Mouse (Mus musculus) forebrain, postnatal 0 days (tissue): ENCODE results near the gene Rhbdl1. TPM values are rescaled to one million over a fixed set of nuclear protein-coding genes. Genes with fewer than 3 reads are reported as not detected.

Experiments
- ATAC-seq: fragments of 200-750 bp; cut with Nextera tagmentation; 2 replicates; pipeline ENCODE4 v1.8.0; 2017; ENCODE audit warnings: mild to moderate bottlenecking, moderate library complexity
- DNase-seq: peaks from one replicate; pipeline ENCODE4 v3.0.0-alpha.2; 2015
- H3K27ac ChIP-seq: fragments of 300-500 bp; sonication (generic); 2 replicates; pipeline ENCODE4 v1.5.1; 2014; ENCODE audit warnings: low read depth, mild to moderate bottlenecking, antibody characterized with exemption, low read length, moderate library complexity, mixed read lengths
- H3K27me3 ChIP-seq: fragments of 300-500 bp; sonication (generic); 2 replicates; pipeline ENCODE4 v1.6.1; 2014; ENCODE audit warnings: mild to moderate bottlenecking, low read length, mixed read lengths; ENCODE audit not compliant: insufficient read depth
- H3K36me3 ChIP-seq: fragments of 300-500 bp; sonication (generic); 2 replicates; pipeline ENCODE4 v1.6.1; 2014; ENCODE audit warnings: mild to moderate bottlenecking, moderate library complexity; ENCODE audit not compliant: insufficient read depth
- H3K4me1 ChIP-seq: fragments of 300-500 bp; sonication (generic); 2 replicates; pipeline ENCODE4 v1.6.1; 2014; ENCODE audit warnings: antibody characterized with exemption; ENCODE audit not compliant: insufficient read depth
- H3K4me2 ChIP-seq: fragments of 300-500 bp; sonication (generic); 2 replicates; pipeline ENCODE4 v1.6.1; 2014; ENCODE audit warnings: low read depth, mild to moderate bottlenecking, moderate library complexity
- H3K4me3 ChIP-seq: fragments of 300-500 bp; sonication (generic); 2 replicates; pipeline ENCODE4 v1.5.1; 2014; ENCODE audit warnings: low read depth, low read length, mixed read lengths
- H3K9ac ChIP-seq: fragments of 300-500 bp; sonication (generic); 2 replicates; pipeline ENCODE4 v1.6.1; 2014; ENCODE audit warnings: mild to moderate bottlenecking
- H3K9me3 ChIP-seq: fragments of 300-500 bp; sonication (generic); 2 replicates; pipeline ENCODE4 v1.6.1; 2016; ENCODE audit warnings: low read length
- CTCF ChIP-seq: sonication (generic); IDR thresholded peaks from 2 replicates; pipeline ENCODE4 v1.5.1; 2016; ENCODE audit warnings: antibody characterized with exemption, control low read depth, low read depth
- WGBS: fragments of 180-500 bp; shearing (Covaris S2); extraction: QIAGEN DNeasy Blood & Tissue Kit; methylation state at CpG from one replicate; pipeline ENCODE4 v1.1.7; 2014; 5-methylcytosine and 5-hydroxymethylcytosine counted together
- polyA plus RNA-seq: library from polyadenylated mRNA; unstranded; fragments of >200 nt; fragmentation: Nextera tagmentation; extraction: Ambion mirVana; gene quantifications from 2 replicates; pipeline ENCODE4 v1.2.1, GENCODE M21; 2015
- total RNA-seq: library from RNA; depleted of rRNA; stranded (reverse); fragments of >200 nt; gene quantifications from 2 replicates; pipeline ENCODE4 v1.2.3, GENCODE M21; 2014

Gene Rhbdl1
- total and polyA plus RNA-seq, 2 experiments from 2014 or later = 83.3 to 85.4 TPM

GRCm38 (mm10) chr17:25802825-25803517, 34.1 kb downstream of the Rhbdl1 start:
- 7% methylated on average over 10 of the region's 10 CpGs for WGBS
- peaks cover 10% of the 10 kb centered on the region for H3K4me1 ChIP-seq
- no peak for TF ChIP-seq CTCF
- H3K9ac ChIP-seq = peak overlapping the region; percentile 40
- H3K9me3 ChIP-seq = no peaks in the 10 kb centered on the region
- H3K27ac ChIP-seq = peak overlapping the region; percentile 89
- peak overlapping the region; percentile 33 for H3K4me2 ChIP-seq
- no peaks in the 10 kb centered on the region for H3K36me3 ChIP-seq
- no peaks in the 10 kb centered on the region for H3K27me3 ChIP-seq
- H3K4me3 ChIP-seq = no peak overlapping the region
- ATAC-seq (peak; percentile 96), DNase-seq (peak; percentile 89)

- TF ChIP-seq CTCF = peak; percentile 87
- no peaks in the 10 kb centered on the region for H3K36me3 ChIP-seq
- H3K4me2 ChIP-seq = no peak overlapping the region
- 5% methylated on average over 6 of the region's 6 CpGs for WGBS
- no peak overlapping the region for H3K9ac ChIP-seq
- H3K27ac ChIP-seq = no peak overlapping the region
- H3K4me1 ChIP-seq = peaks cover 9% of the 10 kb centered on the region; the same call in 1 of the 2 replicates
- ATAC-seq (peak; percentile 32; the same call in 1 of the 2 replicates), DNase-seq (peak; percentile 82)
- H3K27me3 ChIP-seq = peaks cover 6% of the 10 kb centered on the region; the same call in 1 of the 2 replicates
- no peaks in the 10 kb centered on the region for H3K9me3 ChIP-seq
- no peak overlapping the region for H3K4me3 ChIP-seq
These were observed 36.1 kb downstream of the Rhbdl1 start for GRCm38 (mm10) chr17:25801029-25801428.

- peak; percentile 69 for DNase-seq
- no peaks in the 10 kb centered on the region for H3K36me3 ChIP-seq
- WGBS = 1% methylated on average over 33 of the region's 35 CpGs
These were observed 40.1 kb downstream of the Rhbdl1 start, which contains the start of gene Metrn for GRCm38 (mm10) chr17:25796951-25797369. Gene Metrn, minus strand, starts transcription at chr17:25797136.

GRCm38 (mm10) chr17:25796211-25796771, 40.8 kb downstream of the Rhbdl1 start:
- Histone ChIP-seq H3K9me3 (no peaks in the 10 kb centered on the region), H3K36me3 (no peaks in the 10 kb centered on the region), H3K4me1 (peaks cover 11% of the 10 kb centered on the region), H3K4me2 (peak overlapping the region; percentile 64), H3K4me3 (peak overlapping the region; percentile 47), H3K27me3 (peaks cover 6% of the 10 kb centered on the region; the same call in 1 of the 2 replicates), H3K9ac (peak overlapping the region; percentile 45; the same call in 1 of the 2 replicates), H3K27ac (peak overlapping the region; percentile 16; the same call in 1 of the 2 replicates)
- TF ChIP-seq CTCF = no peak
- DNase-seq (no peak), ATAC-seq (no peak)
- 3% methylated on average over 37 of the region's 37 CpGs for WGBS

More at GRCm38 (mm10) chr17:25796951-25797369, 40.1 kb downstream of the Rhbdl1 start, which contains the start of gene Metrn:
- Histone ChIP-seq H3K27me3 (peaks cover 6% of the 10 kb centered on the region; the same call in 1 of the 2 replicates), H3K9ac (peak within 1 kb of the TSS; percentile 45), H3K4me1 (peaks cover 11% of the 10 kb centered on the region), H3K4me3 (peak within 1 kb of the TSS; percentile 47), H3K9me3 (no peaks in the 10 kb centered on the region), H3K4me2 (peak within 1 kb of the TSS; percentile 64), H3K27ac (peak within 1 kb of the TSS; percentile 16; the same call in 1 of the 2 replicates)
- no peak for TF ChIP-seq CTCF
- peak; percentile 66 for ATAC-seq

- Histone ChIP-seq H3K4me1 (peaks cover 11% of the 10 kb centered on the region), H3K9ac (peak within 1 kb of the TSS; percentile 45; the same call in 1 of the 2 replicates), H3K9me3 (no peaks in the 10 kb centered on the region), H3K36me3 (no peaks in the 10 kb centered on the region), H3K27ac (peak within 1 kb of the TSS; percentile 41; the same call in 1 of the 2 replicates), H3K27me3 (peaks cover 6% of the 10 kb centered on the region; the same call in 1 of the 2 replicates), H3K4me3 (peak within 1 kb of the TSS; percentile 47), H3K4me2 (peak within 1 kb of the TSS; percentile 64)
- ATAC-seq = peak; percentile 10
- no peak for TF ChIP-seq CTCF
- DNase-seq = peak; percentile 48
- WGBS = 14% methylated on average over 6 of the region's 6 CpGs
These were observed 41.4 kb downstream of the Rhbdl1 start, which contains the start of gene AC134908.4 for GRCm38 (mm10) chr17:25795609-25796092. Gene AC134908.4, minus strand, starts transcription at chr17:25795659.

GRCm38 (mm10) chr17:25794998-25795397, 42.1 kb downstream of the Rhbdl1 start:
- 53% methylated on average over 17 of the region's 17 CpGs for WGBS
- peaks cover 11% of the 10 kb centered on the region for H3K4me1 ChIP-seq
- H3K9ac ChIP-seq = no peak overlapping the region

More at GRCm38 (mm10) chr17:25794998-25795397, 42.1 kb downstream of the Rhbdl1 start:
- peak overlapping the region; percentile 64 for H3K4me2 ChIP-seq
- no peaks in the 10 kb centered on the region for H3K36me3 ChIP-seq
- no peak for TF ChIP-seq CTCF
- H3K27ac ChIP-seq = peak overlapping the region; percentile 41; the same call in 1 of the 2 replicates
- no peaks in the 10 kb centered on the region for H3K9me3 ChIP-seq
- ATAC-seq (no peak), DNase-seq (no peak)
- H3K4me3 ChIP-seq = no peak overlapping the region
- peaks cover 6% of the 10 kb centered on the region; the same call in 1 of the 2 replicates for H3K27me3 ChIP-seq
